Mouse (Mus musculus) brain, adult 10 weeks (tissue): Measurements from ENCODE around the gene Ostn. TPM values are rescaled to one million over a fixed set of nuclear protein-coding genes. Genes with fewer than 3 reads are reported as not detected.

Experiments used
- polyA plus RNA-seq: library from polyadenylated mRNA; stranded (reverse); fragments of 350-450 nt; fragmentation: Illumina TruSeq; extraction: RNeasy Lipid Tissue Mini Kit (QIAGEN cat#74804); gene quantifications from one replicate; pipeline ENCODE4 v1.2.3, GENCODE M21; 2015; ENCODE audit warnings: low read depth, low replicate concordance

Ostn gene
- not detected for polyA plus RNA-seq

DNA sequence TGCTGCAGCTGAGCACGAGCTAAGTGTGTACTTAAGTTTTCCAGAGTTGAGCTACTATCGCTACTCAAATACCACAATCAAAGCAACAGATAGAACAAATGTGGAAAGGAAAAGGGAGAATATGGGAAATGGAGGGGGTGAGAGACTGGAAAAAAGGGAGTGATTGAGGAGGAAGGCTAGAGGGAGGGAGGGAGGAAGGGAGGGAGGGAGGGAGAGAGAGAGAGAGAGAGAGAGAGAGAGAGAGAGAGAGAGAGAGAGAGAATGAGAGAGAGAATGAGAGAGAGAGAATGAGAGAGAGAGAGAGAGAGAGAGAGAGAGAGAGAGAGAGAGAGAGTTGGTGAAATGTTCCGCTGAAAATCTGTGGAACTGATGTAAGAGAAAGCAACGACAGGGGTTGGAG lies at the start of gene Ostn:
Ostn (plus strand) TSS at position 301 of the 400 bp plus-strand sequence.

DNA sequence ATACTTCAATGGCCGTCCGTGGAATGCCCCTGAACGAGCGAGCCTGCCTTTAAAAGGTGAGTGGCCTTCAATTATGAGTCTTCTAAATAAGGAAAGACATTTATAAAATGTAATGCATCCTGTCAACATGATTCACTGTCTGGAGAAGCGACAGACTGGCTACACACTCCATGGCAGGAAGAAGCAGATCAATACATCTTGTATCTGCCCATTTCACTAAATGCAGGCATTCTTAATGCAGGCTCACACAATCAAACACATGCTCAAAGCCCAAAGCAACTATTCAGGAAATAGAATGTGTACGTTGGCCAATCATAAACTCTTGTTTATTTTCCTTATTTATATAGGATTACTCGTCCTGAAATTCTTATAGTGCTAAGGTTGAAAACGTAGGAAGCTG lies 62.9 kb downstream of the Ostn start, which contains the start of gene Uts2b:
Uts2b (minus strand) TSS at position 49 of the 400 bp plus-strand sequence.

DNA sequence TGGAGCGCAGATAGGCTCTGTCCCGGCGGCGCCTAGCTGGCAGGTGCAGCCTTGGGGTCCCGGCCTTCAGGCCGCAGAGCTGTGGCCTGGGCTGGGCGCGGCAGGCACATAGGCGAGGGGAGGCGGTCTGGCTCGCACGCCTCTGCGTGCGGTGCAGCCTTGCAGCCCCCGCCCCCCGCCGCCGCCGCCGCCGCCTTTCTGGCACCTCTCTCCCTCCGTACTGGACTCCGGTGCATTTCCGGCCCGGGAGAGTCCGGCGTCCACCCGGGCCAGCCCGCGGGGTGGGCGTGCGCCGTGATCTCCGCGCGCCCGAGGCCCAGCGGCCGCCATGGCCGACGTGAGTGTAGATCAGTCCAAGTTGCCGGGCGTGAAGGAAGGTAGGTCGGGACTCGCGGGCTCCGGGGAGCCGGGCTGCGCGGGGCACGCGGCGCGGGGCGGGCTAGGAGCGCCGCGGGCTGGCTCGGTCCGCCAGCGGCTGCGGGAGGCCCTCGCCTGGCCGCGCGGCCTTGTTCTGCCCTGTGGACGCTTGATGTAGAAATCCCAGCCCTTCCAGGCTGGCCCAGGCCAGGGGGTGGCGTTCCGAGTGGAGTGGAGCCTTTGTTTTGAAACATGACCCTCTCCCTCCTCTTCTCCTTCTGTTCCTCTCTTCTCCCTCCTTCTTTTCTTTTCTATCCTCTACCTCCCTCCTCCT lies 81.6 kb downstream of the Ostn start, which contains the start of gene Ccdc50:
Ccdc50 (plus strand) TSS at position 109 of the 691 bp plus-strand sequence.

Other genes with a start within 250 kb of the Ostn start
- gene Uts2b, start 62.8 kb downstream of the Ostn start, polyA plus RNA-seq: not detected
- gene Ccdc50, start 81.4 kb downstream of the Ostn start, polyA plus RNA-seq: 30.3 TPM